Mouse (Mus musculus): Measurements from ENCODE around the gene Zfp748.

Gene Zfp748

DNA sequence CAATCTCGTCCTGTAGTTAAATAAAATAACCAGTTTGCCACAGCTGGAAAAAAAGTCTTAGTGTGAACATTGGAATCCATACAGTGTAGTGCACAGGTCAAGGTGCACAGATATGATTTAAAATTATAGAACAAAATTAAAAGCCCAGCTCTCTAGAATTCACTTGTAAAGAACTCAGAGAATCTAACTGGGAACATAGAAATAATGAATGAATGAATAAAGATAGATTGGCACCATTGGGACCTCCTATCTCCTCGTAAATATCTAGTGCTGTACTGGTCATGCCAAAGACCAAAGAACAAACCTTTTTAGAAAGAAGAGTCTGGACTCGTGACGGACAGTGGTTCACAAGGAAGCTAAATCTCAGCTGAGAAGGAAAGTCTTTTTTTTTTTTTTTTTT, at the start of gene Zfp748:
Gene Zfp748 (minus strand): TSS at position 101 of the 400 bp plus-strand sequence.
- DNase-seq (ENCODE audit: low spot score): no peak

- no peak for DNase-seq (ENCODE audit: low spot score)
Measured at GRCm38 (mm10) chr13:67572591-67573189, 19.1 kb upstream of the Zfp748 start.

DNA sequence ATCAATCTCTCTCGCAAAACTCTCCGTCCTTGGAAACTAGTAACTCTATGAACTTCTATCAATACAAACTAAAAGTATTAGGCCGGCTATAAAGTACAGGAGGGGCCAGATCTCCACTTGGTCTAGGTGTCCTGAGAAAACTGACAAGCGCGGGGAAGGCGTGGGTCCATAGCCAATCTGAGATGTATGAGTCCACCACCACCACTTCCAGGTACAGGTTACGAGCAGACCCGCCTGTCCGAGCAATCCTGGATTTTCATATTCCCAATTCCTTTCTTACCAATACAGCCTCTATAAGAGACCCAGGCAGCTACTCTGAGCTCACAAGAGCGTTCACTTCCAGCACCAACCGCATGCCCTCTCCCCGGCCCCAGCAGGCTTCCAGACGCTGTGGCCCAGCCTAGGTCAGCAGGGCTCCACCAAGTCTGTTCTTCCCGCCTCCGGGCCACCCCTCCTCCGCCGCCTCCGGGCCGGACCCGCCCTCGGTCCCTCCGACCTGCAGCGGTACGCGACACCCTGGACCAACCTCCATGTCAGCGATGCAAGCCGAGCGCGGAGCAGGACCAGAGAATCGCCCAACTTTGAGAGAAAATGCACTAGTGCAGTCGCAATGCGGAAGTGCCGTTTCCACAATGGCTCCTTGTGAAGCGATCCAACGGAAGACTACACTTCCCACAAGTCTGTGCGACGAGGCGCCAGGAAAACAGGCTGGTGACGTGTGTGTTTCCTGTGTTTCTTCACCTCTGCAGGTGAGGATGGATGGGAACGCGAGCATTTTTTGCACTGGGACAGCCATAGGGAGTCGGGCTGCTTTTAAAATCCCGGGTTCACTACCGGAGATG, 904 bp downstream of the Zfp748 start:
- peak; percentile 81 for DNase-seq (ENCODE audit: low spot score)

DNA sequence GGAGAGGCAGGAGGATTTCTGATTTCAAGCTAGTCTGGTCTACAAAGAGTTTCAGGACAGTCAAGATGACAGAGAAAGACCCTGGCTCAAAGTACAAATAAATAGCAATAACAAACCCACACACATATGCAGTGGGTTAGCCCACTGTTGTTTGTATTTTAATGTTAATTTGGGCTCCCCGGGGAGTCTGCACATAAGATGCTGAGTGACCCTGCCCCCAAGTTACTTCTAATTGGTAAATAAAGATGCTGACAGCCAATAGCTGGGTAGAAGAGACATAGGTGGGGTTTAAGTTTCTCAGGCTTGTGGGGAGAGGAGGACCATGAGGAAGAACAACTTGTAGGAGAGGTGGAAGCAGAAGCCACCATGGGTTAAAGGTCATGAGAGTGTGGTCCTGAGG, 7.7 kb downstream of the Zfp748 start:
- DNase-seq (ENCODE audit: low spot score): no peak

DNA sequence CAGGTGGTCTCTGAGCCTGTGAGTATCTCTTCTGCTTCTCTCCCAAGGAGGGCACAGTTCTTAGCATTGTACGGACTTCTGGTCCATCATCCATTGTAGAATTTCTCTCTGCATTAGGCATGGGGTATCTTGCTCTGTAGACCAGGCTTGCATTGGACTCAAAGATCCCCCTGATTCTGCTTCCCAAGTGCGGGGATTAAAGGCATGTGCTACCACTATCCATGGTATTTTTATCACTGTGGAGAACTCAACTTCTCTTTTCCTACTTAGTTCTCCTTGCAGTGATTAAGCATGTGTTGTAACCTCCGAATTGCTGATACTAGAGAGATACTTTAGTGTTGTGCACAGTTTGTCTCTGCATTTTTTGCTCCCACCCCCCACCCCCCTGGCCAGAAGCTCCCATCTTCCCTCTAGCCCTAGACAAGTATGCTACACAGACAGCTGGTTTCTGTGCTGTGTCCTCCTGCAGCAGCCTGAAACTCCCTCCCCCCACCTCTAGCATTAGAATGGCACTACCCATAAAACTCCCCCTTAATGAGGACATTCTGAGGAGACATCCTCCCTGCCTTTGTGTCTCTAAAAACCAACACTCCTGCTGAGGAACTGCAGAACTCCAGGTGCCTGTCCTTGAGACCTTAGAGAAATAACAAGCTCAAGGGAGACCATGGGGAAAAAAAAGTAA, 26.4 kb downstream of the Zfp748 start:
- no peak for DNase-seq (ENCODE audit: low spot score)

DNA sequence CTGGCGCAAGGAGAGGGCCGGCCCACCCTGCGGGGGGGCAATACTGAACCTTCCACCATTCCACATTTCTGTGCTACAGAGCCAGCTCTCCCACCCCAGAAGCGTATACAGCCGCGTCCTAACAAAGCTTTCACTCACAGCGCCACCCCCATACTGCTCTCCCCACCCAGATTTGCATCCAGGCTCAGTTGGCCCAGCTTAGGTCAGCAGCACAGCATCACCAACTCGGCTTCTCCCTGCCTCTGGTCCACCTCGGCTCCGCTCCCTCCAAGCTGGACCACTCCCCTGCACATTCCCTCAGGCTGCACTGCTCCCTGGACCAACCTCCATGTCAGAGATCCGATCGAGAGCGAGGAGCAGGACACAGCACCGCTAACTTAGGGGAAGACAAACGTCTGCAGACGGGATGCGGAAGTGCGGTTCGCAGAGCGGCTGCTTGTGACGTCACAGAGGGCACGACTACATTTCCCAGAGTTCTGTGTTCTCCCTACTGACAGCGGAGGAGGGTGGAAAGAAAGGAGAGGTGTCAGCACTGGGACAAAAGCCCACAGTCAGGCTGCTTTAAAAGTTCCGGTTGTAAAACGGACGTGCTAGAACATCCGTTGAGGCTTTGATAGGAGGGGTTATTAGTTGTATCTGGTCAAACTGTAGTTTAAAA, 27.7 kb downstream of the Zfp748 start, which contains the start of the genes Gm26965 and Zfp87:
Gene Gm26965 (minus strand): TSS at position 399 of the 658 bp plus-strand sequence.
Gene Zfp87 (minus strand): TSS at position 425 of the 658 bp plus-strand sequence.
- DNase-seq (ENCODE audit: low spot score): peak; percentile 88

- no peak for DNase-seq (ENCODE audit: low spot score)
Measured at GRCm38 (mm10) chr13:67500908-67501307, 52.7 kb downstream of the Zfp748 start.

DNA sequence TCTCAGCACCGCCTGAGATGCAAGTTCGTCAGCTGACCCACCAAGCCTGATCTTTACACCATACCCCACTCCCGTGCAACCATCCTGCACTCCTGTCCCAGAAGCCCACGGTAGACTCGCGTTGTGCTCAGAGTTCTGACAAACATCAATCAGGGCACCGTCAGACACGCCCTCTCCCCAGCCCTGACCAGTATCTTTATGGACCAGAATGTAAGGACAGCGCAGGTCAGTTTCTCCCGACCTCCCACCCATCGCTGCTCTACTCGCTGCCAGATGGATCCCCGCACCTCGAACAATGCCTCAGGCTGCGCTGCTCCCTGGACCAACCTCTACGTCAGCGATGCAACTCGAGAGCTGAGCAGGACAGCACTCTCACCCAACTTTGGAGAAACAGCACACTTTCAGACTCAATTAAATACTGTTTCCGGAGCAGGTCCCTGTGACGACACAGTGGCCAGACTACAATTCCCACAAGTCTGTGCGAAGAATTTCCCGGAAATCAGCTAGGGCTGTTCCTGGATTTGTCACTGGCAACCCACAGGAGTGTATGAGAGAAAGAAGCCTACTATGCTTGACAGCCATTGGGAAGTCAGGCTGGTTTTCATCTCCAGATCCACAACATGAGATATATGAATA, 53.4 kb downstream of the Zfp748 start, which contains the start of gene Zfp58:
Gene Zfp58 (minus strand): TSS at position 472 of the 636 bp plus-strand sequence.
- peak; percentile 88 for DNase-seq (ENCODE audit: low spot score)

DNA sequence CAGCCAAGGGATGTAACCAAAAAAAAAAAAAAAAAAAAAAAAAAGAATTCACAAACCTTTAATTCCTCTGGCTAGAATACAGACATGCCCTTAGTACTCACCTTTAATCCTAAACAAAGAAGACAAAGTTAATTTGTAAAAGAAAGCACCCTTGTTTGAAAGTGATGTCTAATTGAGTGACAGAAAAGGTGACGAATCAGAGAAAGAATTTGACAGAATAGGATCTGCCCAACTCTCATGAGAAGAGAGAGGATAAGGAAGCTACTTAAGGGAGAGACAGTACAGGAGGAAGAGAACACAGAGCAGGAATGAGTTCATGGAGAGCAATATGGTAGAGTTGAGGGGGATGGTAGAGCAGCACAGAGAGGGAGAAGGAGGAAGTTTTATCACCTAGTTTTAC, 58.0 kb downstream of the Zfp748 start:
- DNase-seq (ENCODE audit: low spot score): no peak
